Mouse (Mus musculus) ES-E14 (cell line): ENCODE measurements around the gene Gm28308. TPM values are rescaled to one million over a fixed set of nuclear protein-coding genes. Genes with fewer than 3 reads are reported as not detected.

Experiments used
- DNase-seq: peaks from one replicate; pipeline ENCODE4 v3.0.0-alpha.2; 2013; ENCODE audit warnings: low read depth, low spot score
- H3K27ac ChIP-seq: 2 replicates; pipeline ENCODE4 v1.5.1; 2012; ENCODE audit warnings: low read depth, mild to moderate bottlenecking, low read length, moderate library complexity, mixed read lengths; ENCODE audit not compliant: poor library complexity, insufficient read depth, severe bottlenecking
- H3K36me3 ChIP-seq: 2 replicates; pipeline ENCODE4 v1.6.1; 2012; ENCODE audit warnings: mild to moderate bottlenecking, low read length, moderate library complexity, mixed read lengths; ENCODE audit not compliant: control insufficient read depth, poor library complexity, insufficient read depth, severe bottlenecking
- H3K4me1 ChIP-seq, 2 experiments: fragments of 150-350 bp in 1 of 2; sonication (generic) in 1 of 2; 2 replicates each; pipeline ENCODE4 v1.6.1; 2012; ENCODE audit warnings: low read length in 2 of 2, mild to moderate bottlenecking in 1 of 2, mixed read lengths in 1 of 2; ENCODE audit not compliant: control insufficient read depth in 2 of 2, insufficient read depth in 2 of 2, poor library complexity in 1 of 2
- H3K4me3 ChIP-seq, 2 experiments: fragments of 150-350 bp in 1 of 2; sonication (generic) in 1 of 2; 2 replicates each; pipeline ENCODE4 v1.5.1; 2012; ENCODE audit warnings: low read length in 2 of 2, low read depth in 1 of 2, mild to moderate bottlenecking in 1 of 2, mixed read lengths in 1 of 2; ENCODE audit not compliant: insufficient read depth in 1 of 2, poor library complexity in 1 of 2, severe bottlenecking in 1 of 2
- H3K9ac ChIP-seq: 2 replicates; pipeline ENCODE4 v1.6.1; 2012; ENCODE audit warnings: low read depth, mild to moderate bottlenecking, low read length, mixed read lengths; ENCODE audit not compliant: poor library complexity, insufficient read depth, severe bottlenecking
- H3K9me3 ChIP-seq: fragments of 150-350 bp; sonication (generic); 2 replicates; pipeline ENCODE4 v1.6.1; 2012; ENCODE audit warnings: low read depth, mild to moderate bottlenecking, low read length; ENCODE audit not compliant: control insufficient read depth, insufficient read depth
- CHD2 ChIP-seq: IDR thresholded peaks from 2 replicates; pipeline ENCODE4 v1.6.1; 2014; ENCODE audit warnings: mild to moderate bottlenecking, low read depth, low read length, inconsistent platforms
- HCFC1 ChIP-seq: IDR thresholded peaks from 2 replicates; pipeline ENCODE4 v1.6.1; 2012; ENCODE audit warnings: low read length, inconsistent platforms, borderline replicate concordance; ENCODE audit not compliant: insufficient read depth
- MAFK ChIP-seq: IDR thresholded peaks from 2 replicates; pipeline ENCODE4 v1.6.1; 2014; ENCODE audit warnings: mild to moderate bottlenecking, low read depth, low read length, inconsistent platforms; ENCODE audit not compliant: insufficient read depth
- ZC3H11A ChIP-seq: IDR thresholded peaks from 2 replicates; pipeline ENCODE4 v1.6.1; 2012; ENCODE audit warnings: low read depth, mild to moderate bottlenecking, inconsistent platforms, low read length, borderline replicate concordance
- ZNF384 ChIP-seq: IDR thresholded peaks from 2 replicates; pipeline ENCODE4 v1.6.1; 2012; ENCODE audit warnings: low read depth, low read length, inconsistent platforms
- in situ Hi-C, 2 experiments: fragments of 600-800 bp; cut with MboI; formaldehyde crosslinking; loops; one replicate each; pipeline ENCODE4 v1.15.1; 2025; ENCODE audit warnings: low sequenced_read_pairs in 2 of 2, inconsistent platforms in 1 of 2; ENCODE audit not compliant: unreplicated experiment in 2 of 2
- total RNA-seq: library from RNA; depleted of rRNA; stranded (reverse); fragments of 300-350 nt; gene quantifications from 2 replicates; pipeline ENCODE4 v1.2.3, GENCODE M21; 2012

Gene Gm28308
- total RNA-seq, 1 experiment, result 0.31 TPM

DNA sequence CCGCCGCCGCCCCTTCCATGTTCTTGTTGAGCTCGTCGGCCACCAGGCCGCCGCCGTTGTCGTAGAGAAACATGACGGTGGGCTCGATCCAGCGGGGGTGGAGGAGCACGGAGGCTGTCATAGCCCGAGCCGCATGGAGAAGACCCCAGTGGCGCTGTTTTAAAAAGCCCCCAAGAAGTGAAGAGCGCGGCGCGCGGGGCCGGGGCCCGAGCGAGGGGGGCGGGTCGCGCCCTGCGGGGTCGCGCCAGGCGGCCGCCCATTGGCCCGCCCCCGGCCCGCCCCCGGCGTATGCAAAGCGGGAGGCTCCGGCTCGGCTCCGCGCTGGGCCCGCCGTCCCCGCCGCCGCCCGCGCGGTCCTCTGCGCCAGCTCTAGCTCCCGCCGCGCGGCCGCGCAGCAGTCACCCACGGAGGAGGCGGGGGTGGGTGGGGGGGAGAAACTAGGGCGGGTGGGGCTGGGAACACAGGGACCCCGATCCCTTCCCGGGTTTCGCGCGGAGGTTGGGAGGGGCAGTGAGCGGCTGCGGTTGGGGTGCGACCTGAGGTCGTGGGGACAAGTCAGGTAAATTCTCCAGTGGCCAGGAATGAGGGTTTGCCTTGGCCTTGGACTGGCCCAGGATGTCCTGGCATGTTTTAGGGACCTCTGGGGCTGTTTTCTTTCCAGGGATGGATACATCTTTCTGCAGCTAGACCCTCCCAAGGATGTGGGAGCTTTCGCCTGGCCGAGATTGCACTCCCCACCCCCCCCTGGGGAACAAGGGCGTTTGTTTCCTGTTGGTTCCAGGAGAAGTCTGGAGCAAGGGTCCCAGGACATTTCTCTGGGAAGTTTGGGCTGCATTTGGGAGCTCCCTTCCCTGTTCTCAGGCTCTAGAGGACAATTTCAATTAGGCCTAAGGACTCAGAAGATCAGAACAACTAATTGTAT lies 47.8 kb upstream of the Gm28308 start, which contains the start of gene Hoxa13:
Gene Hoxa13 (minus strand): TSS at position 227 of the 922 bp plus-strand sequence.
- Histone ChIP-seq H3K4me1 (0 out of 4 replicates have a peak, but pooled peaks cover 0 to 2% of the 10 kb centered on the region in 2 experiments), H3K36me3 (no peaks in the 10 kb centered on the region), H3K27ac (no peak within 1 kb of the TSS), H3K9ac (no peak within 1 kb of the TSS), H3K9me3 (no peaks in the 10 kb centered on the region), H3K4me3 (peak within 1 kb of the TSS; percentile 73 to 74)
- DNase-seq, result no peak
- in situ Hi-C loops, result loop anchor here in 1 of 2 experiments (25.0 kb wide), 1 partner anchor 1026 kb away; the partner anchor contains the start of gene Creb5
- no peak for TF ChIP-seq ZC3H11A
- no peak for TF ChIP-seq HCFC1
- TF ChIP-seq ZNF384, result no peak
- no peak for TF ChIP-seq MAFK
- no peak for TF ChIP-seq CHD2

DNA sequence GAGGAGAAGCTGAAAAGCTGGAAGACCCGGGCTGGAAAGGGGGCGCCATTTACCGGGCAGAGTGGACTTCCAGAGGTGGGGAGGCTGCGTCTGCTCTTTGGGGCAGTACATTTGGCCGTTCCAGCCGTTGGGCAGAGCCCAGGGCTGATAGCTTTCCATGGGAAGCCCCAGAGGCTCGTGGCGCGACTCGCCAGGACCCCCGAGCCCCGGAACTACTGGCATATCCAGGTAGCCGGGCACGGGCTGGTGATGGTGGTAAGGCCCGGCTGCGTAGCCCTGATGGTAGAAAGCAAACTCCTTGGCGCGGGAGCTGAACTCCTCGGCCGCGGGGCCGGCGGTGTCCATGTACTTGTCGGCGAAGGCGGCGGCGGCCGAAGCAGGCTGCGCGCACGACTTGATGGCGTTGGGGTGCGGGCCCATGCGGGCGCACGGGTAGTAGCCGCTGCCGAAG lies 46.7 kb upstream of the Gm28308 start:
- H3K9ac ChIP-seq, result no peak overlapping the region
- in situ Hi-C loops, result loop anchor here (5.0 to 25.0 kb wide), 3 partner anchors 55 to 1027 kb away; partner anchors contain the start of genes Creb5 (in 1 of the 2) and Evx1 (in 1 of the 2)
- no peaks in the 10 kb centered on the region for H3K36me3 ChIP-seq
- no peaks in the 10 kb centered on the region for H3K9me3 ChIP-seq
- H3K27ac ChIP-seq, result no peak overlapping the region
- H3K4me3 ChIP-seq, result peak overlapping the region; percentile 15 to 74; a peak in 3 of 4 replicates
- 0 out of 4 replicates have a peak, but pooled peaks cover 0 to 2% of the 10 kb centered on the region in 2 experiments for H3K4me1 ChIP-seq
- DNase-seq, result no peak
- TF ChIP-seq MAFK (no peak), CHD2 (no peak), ZNF384 (no peak), ZC3H11A (no peak), HCFC1 (no peak)

DNA sequence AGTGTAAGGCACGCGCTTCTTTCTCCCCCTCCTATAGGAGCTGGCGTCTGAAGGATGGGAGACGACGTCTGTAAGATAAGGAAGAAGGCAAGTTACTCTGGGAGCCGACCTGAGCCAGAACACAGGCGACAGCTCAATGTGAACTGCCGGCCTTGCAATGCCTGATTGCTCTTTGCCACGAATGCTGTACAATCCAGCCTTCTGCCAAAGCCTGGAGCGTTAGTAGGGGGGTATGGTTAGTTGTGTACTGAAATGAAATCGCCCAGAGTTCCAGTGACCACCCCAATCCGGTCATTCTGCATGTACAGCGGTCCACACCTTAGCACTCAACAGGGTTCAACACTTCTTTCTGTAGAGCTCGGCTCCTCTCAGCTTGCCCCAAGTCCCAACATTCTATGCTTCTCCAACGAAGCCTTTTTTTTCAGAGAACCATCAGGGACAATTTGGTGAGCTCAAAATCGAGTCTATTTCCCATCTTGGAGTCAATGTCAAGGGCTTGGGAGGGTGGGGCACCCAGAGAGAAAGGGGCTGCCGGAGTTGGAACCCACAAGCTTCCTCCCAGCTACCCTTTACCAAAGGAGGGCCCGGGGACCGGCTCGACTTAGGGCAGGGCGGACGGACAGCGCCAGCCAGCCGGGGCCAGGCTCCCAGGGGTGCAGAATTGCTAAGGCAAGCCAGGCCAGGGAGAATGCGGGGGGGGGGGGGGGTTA lies 46.1 kb upstream of the Gm28308 start:
- H3K9me3 ChIP-seq, result no peaks in the 10 kb centered on the region
- no peak overlapping the region for H3K4me3 ChIP-seq
- no peak overlapping the region for H3K9ac ChIP-seq
- in situ Hi-C loops, result loop anchor here (5.0 to 25.0 kb wide), 3 partner anchors 56 to 1028 kb away; partner anchors contain the start of genes Creb5 (in 1 of the 2) and Evx1 (in 1 of the 2)
- H3K27ac ChIP-seq, result no peak overlapping the region
- no peak for TF ChIP-seq ZNF384
- no peak for TF ChIP-seq HCFC1
- no peak for TF ChIP-seq CHD2
- TF ChIP-seq ZC3H11A, result no peak
- no peak for TF ChIP-seq MAFK
- H3K36me3 ChIP-seq, result no peaks in the 10 kb centered on the region
- 0 out of 4 replicates have a peak, but pooled peaks cover 0 to 2% of the 10 kb centered on the region in 2 experiments for H3K4me1 ChIP-seq
- no peak for DNase-seq

DNA sequence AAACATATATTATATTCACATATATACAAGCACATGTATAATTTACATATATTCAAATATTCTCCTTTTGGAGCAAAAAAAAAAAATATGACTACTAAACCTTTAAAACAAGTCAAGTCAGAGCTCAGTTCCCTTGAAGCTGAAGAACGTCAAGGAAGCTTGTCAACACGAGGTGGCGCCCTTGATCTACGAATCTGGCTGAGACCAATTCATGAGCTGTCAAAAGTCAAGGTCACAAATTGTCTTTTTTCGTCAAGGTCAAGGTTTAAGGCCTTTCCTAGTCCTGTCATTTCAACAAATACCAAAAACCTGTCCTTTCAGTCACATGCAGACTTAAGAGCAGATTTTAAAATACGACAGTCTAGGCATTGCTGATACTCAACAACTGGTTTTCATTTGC lies 43.8 kb upstream of the Gm28308 start:
- H3K9me3 ChIP-seq, result no peaks in the 10 kb centered on the region
- H3K9ac ChIP-seq, result no peak overlapping the region
- in situ Hi-C loops, result loop anchor here (5.0 to 25.0 kb wide), 3 partner anchors 58 to 1030 kb away; partner anchors contain the start of genes Creb5 (in 1 of the 2) and Evx1 (in 1 of the 2)
- H3K4me1 ChIP-seq, result peaks cover 0 to 4% of the 10 kb centered on the region in 2 experiments; a peak in 1 of 4 replicates
- TF ChIP-seq CHD2 (no peak), HCFC1 (no peak), MAFK (no peak), ZNF384 (no peak), ZC3H11A (no peak)
- H3K36me3 ChIP-seq, result no peaks in the 10 kb centered on the region
- no peak overlapping the region for H3K27ac ChIP-seq
- no peak overlapping the region for H3K4me3 ChIP-seq
- no peak for DNase-seq
